Mouse (Mus musculus) forebrain, embryonic 12.5 days (tissue): Measurements from ENCODE around the gene Gas1. TPM values are rescaled to one million over a fixed set of nuclear protein-coding genes. Genes with fewer than 3 reads are reported as not detected.

Experiments used
- ATAC-seq: fragments of 200-750 bp; cut with Nextera tagmentation; 2 replicates; pipeline ENCODE4 v1.8.0; 2017; ENCODE audit warnings: moderate TSS enrichment; ENCODE audit not compliant: low FRiP score
- H3K27ac ChIP-seq: fragments of 300-500 bp; sonication (generic); 2 replicates; pipeline ENCODE4 v1.5.1; 2016; ENCODE audit warnings: mild to moderate bottlenecking
- H3K27me3 ChIP-seq: fragments of 300-500 bp; sonication (generic); 2 replicates; pipeline ENCODE4 v1.6.1; 2016; ENCODE audit warnings: mild to moderate bottlenecking
- H3K36me3 ChIP-seq: fragments of 300-500 bp; sonication (generic); replicated peaks from 2 replicates; pipeline ENCODE4 v1.6.1; 2016; ENCODE audit warnings: mild to moderate bottlenecking
- H3K4me1 ChIP-seq: fragments of 300-500 bp; sonication (generic); 2 replicates; pipeline ENCODE4 v1.6.1; 2016
- H3K4me2 ChIP-seq: fragments of 300-500 bp; sonication (generic); 2 replicates; pipeline ENCODE4 v1.6.1; 2016; ENCODE audit warnings: mild to moderate bottlenecking, moderate library complexity
- H3K4me3 ChIP-seq: fragments of 300-500 bp; sonication (generic); replicated peaks from 2 replicates; pipeline ENCODE4 v1.5.1; 2016; ENCODE audit warnings: mild to moderate bottlenecking
- H3K9ac ChIP-seq: fragments of 300-500 bp; sonication (generic); 2 replicates; pipeline ENCODE4 v1.6.1; 2016; ENCODE audit warnings: mild to moderate bottlenecking
- H3K9me3 ChIP-seq: fragments of 300-500 bp; sonication (generic); 2 replicates; pipeline ENCODE4 v1.6.1; 2016
- WGBS: fragments of 180-500 bp; shearing (Covaris S2); methylation state at CpG from one replicate; pipeline ENCODE4 v1.1.7; 2016; 5-methylcytosine and 5-hydroxymethylcytosine counted together
- polyA plus RNA-seq: library from polyadenylated mRNA; unstranded; fragments of >200 nt; fragmentation: Nextera tagmentation; extraction: Ambion mirVana; gene quantifications from 2 replicates; pipeline ENCODE4 v1.2.1, GENCODE M21; 2016

Gas1 gene
- 140 and 153 TPM in 2 replicates for polyA plus RNA-seq

DNA sequence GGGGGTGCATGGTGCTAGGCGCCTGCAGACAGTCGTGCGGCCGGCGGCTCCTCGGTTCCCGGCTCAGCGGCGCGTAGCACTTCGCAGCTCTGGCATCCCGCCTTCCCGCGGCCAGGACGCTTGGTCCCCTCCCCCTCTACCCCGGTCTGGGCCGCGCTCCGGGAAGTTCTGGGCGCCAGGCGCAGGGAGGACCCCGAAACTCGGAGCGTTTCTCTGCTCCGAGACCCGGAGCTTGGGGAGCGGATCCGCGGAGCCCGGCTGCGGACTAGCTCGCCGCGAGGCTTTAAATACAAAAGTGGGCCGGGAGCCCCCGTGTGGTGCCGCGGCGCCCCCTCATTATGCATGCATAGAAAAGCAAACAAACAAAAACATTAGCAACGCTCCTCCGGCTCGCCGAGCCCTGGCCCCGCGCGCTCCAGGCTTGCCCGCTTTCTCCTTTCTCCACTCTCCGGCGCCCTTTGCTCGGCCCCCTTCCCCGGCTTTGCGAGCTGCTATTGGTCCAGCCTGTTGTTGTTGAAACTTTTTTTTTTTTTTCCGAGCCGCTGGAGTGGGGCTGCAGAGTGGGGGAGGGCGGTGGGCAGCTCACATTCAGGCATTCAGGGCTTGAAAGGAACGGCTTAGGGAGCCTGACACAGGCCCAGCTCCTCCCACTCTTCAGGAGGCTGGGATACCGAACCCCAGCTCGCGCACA is at the start of gene Gas1:
Gene Gas1 (minus strand): TSS at position 260 of the 691 bp plus-strand sequence.
- Histone ChIP-seq H3K4me3 (peak within 1 kb of the TSS; percentile 89), H3K4me1 (peaks cover 36% of the 10 kb centered on the region), H3K4me2 (peak within 1 kb of the TSS; percentile 78), H3K27me3 (peaks cover 6% of the 10 kb centered on the region), H3K9me3 (no peaks in the 10 kb centered on the region), H3K27ac (peak within 1 kb of the TSS; percentile 99), H3K9ac (peak within 1 kb of the TSS; percentile 94), H3K36me3 (no peaks in the 10 kb centered on the region)
- peak; percentile 91 for ATAC-seq
- under 1% methylated on average over 59 of the region's 59 CpGs for WGBS

DNA sequence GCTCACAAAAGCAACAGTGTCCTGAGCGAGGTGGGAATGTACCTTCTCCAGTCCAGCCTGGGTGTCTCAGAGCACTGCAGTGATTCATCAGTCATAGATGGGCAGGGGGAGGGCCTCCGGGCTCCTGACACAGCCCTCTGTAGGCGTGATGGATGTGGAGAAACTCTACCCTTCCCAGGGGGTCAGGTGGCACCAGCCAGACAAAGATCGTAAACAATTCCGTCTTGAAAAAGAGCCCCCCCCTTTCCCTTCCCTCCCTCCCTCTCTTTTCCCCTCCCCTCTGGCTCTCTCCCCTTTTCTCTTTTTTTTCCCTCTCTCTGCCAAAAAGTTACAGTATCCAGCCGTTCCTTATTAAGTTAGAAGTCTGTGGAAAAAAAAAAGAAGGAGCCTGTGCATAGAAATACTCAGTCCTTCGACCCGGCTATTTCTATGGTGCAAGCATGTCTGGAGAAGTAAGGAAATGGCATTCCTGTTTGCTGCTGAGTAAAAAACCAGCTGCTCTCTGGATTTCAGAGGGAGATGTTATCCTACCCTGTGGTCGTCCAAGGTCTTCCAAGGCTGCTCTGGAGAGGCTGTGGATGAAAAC is 49.2 kb upstream of the Gas1 start:
- Histone ChIP-seq H3K9me3 (no peaks in the 10 kb centered on the region), H3K4me1 (no peaks in the 10 kb centered on the region; the same call in 1 of the 2 replicates), H3K9ac (no peak overlapping the region), H3K27ac (no peak overlapping the region), H3K27me3 (no peaks in the 10 kb centered on the region), H3K4me3 (no peak overlapping the region), H3K36me3 (no peaks in the 10 kb centered on the region), H3K4me2 (no peak overlapping the region)
- ATAC-seq, result no peak
- 41% methylated on average over 9 of the region's 9 CpGs for WGBS

DNA sequence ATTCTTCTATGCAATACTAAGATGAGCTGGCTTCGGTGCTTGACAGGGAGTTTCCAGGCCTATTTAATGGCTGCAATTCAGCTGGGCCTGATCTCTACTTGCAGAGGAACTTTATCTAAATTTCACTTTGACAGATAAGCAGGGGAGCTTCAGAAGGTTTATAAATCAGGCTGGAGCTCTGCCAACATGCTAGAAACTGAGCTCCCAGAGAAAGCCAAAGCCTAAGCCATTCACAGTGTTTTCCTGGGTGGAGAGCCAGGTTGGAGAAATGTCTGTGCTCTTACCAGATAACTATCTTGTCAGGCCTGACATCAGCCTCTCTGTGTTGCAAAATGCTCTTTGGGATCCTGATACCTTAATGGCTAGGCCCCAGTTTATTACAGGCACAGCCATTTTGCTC is 48.6 kb upstream of the Gas1 start:
- H3K9ac ChIP-seq, result no peak overlapping the region
- no peak overlapping the region for H3K4me3 ChIP-seq
- WGBS, result 90% methylated on average over 1 of the region's 1 CpGs
- H3K9me3 ChIP-seq, result no peaks in the 10 kb centered on the region
- ATAC-seq, result no peak
- 0 out of 2 replicates have a peak overlapping the region, but pooled peaks have one; percentile 33 for H3K27ac ChIP-seq
- H3K4me1 ChIP-seq, result no peaks in the 10 kb centered on the region; the same call in 1 of the 2 replicates
- no peaks in the 10 kb centered on the region for H3K36me3 ChIP-seq
- no peaks in the 10 kb centered on the region for H3K27me3 ChIP-seq
- no peak overlapping the region for H3K4me2 ChIP-seq

DNA sequence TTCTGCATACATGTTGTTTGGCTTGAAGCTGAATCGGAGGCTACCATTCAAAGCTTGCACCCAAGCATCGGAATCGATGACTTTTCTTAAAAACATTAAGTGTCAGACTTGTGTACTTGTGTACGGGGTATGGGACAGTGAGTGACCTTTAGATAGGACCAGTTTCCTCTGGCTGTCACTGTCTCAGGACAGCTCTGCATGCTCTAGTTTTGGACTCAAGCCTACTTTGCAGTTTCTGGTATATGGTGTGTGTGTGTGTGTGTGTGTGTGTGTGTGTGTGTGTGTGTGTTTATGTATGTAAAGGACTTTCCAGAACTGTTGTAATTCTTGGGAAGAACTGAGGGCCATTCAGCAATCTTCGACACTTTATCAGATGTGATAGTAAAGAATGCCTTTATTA is 48.1 kb upstream of the Gas1 start:
- Histone ChIP-seq H3K9me3 (no peaks in the 10 kb centered on the region), H3K4me3 (no peak overlapping the region), H3K36me3 (no peaks in the 10 kb centered on the region), H3K9ac (no peak overlapping the region), H3K27me3 (no peaks in the 10 kb centered on the region), H3K4me1 (no peaks in the 10 kb centered on the region; the same call in 1 of the 2 replicates), H3K4me2 (no peak overlapping the region), H3K27ac (no peak overlapping the region)
- ATAC-seq, result no peak
- 94% methylated on average over 5 of the region's 5 CpGs for WGBS

DNA sequence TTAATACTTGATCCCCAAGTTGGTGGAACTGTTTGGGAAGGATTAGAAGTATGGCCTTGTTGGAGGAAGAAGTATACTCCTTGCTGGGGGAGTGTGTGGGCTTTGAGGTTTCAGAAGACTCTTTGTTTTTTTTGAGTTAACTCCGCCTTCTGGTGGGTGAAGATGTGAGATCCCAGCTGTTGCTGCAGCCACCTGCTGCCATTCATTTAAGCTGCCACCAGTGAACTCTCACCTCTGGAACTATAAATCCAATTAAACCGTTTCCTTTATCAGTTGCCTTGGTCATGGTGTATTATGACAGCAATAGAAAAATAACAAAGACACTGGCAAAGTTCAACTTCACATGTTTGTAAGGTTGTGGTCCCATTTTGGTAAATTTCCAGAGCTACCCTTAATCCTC is 46.6 kb upstream of the Gas1 start:
- Histone ChIP-seq H3K4me1 (no peaks in the 10 kb centered on the region; the same call in 1 of the 2 replicates), H3K27me3 (no peaks in the 10 kb centered on the region), H3K36me3 (no peaks in the 10 kb centered on the region), H3K4me3 (no peak overlapping the region), H3K9ac (no peak overlapping the region), H3K9me3 (no peaks in the 10 kb centered on the region), H3K4me2 (no peak overlapping the region), H3K27ac (no peak overlapping the region)
- no peak for ATAC-seq
- 80% methylated on average over 2 of the region's 2 CpGs for WGBS

DNA sequence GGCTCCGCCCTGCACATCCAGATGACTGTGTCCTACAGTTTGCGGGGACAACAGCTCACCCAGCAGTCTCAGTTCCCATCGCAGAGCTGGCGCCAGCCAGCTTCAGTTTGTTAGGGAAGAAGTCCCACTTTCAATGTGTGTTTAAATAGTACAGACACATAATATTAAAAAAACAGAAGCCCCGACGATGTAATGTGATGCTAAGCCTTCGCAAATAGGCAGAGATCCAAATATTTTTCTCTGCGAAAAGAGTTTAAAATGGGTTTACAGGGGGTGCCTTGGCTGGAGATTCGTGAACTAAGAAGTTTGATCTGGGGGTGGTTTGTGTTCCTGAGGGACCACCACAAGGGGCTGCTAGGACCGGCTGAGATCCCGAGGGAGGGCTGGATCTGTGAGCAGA is 45.2 kb upstream of the Gas1 start:
- H3K9me3 ChIP-seq, result no peaks in the 10 kb centered on the region
- no peak overlapping the region for H3K4me2 ChIP-seq
- H3K9ac ChIP-seq, result no peak overlapping the region
- H3K36me3 ChIP-seq, result no peaks in the 10 kb centered on the region
- H3K4me1 ChIP-seq, result no peaks in the 10 kb centered on the region; the same call in 1 of the 2 replicates
- H3K27ac ChIP-seq, result no peak overlapping the region
- no peak for ATAC-seq
- H3K27me3 ChIP-seq, result no peaks in the 10 kb centered on the region
- WGBS, result 91% methylated on average over 11 of the region's 11 CpGs
- H3K4me3 ChIP-seq, result no peak overlapping the region

DNA sequence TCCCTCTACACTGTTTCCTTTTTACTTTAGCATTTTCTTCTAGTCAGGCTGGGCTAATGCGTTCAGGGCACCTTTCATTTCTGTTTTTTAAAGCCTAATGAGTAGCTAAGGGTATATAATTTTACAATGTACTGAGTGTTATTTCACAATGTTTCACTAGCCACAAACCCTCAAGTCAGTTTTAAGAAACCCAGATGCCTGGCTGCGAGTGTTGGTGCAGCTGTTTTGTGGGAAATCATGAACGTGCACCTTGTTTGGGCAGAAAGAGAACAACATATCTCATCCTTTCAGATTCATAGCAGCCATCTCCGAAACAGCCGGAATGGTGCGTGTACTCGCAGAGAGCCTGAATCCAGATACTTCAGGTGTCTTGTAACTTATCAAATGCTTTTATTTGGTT is 36.7 kb upstream of the Gas1 start:
- H3K4me2 ChIP-seq, result no peak overlapping the region
- ATAC-seq, result no peak
- 90% methylated on average over 7 of the region's 7 CpGs for WGBS
- H3K27me3 ChIP-seq, result no peaks in the 10 kb centered on the region
- H3K9me3 ChIP-seq, result no peaks in the 10 kb centered on the region
- H3K4me3 ChIP-seq, result no peak overlapping the region
- no peak overlapping the region for H3K27ac ChIP-seq
- no peaks in the 10 kb centered on the region for H3K36me3 ChIP-seq
- H3K9ac ChIP-seq, result no peak overlapping the region
- H3K4me1 ChIP-seq, result no peaks in the 10 kb centered on the region

DNA sequence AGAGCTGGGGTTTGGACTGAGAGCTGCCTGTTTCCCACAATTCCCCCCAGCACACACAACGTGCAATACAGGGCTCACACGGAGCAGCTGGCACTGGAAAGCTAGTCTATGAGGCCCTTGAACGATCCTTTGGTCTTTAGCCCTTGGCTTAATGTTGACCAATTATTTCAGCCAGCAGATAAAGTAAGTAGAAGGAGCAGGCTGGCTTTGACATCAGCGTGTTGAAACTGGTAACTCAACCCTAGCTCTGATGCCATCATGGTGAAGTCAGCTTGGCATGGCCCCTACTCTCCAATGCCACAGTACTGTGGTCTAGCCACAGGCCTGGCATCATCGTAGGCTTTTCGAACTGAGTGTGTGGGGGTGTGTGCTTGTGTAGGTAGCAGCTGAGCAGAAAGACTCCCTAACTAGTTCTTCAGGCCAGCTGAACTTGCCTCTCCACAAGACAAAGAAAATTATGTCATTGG is 30.0 kb upstream of the Gas1 start:
- Histone ChIP-seq H3K27me3 (no peaks in the 10 kb centered on the region), H3K4me2 (no peak overlapping the region), H3K4me1 (no peaks in the 10 kb centered on the region), H3K36me3 (no peaks in the 10 kb centered on the region), H3K4me3 (no peak overlapping the region), H3K27ac (no peak overlapping the region), H3K9me3 (peaks cover 5% of the 10 kb centered on the region; the same call in 1 of the 2 replicates), H3K9ac (no peak overlapping the region)
- 86% methylated on average over 6 of the region's 6 CpGs for WGBS
- ATAC-seq, result no peak

DNA sequence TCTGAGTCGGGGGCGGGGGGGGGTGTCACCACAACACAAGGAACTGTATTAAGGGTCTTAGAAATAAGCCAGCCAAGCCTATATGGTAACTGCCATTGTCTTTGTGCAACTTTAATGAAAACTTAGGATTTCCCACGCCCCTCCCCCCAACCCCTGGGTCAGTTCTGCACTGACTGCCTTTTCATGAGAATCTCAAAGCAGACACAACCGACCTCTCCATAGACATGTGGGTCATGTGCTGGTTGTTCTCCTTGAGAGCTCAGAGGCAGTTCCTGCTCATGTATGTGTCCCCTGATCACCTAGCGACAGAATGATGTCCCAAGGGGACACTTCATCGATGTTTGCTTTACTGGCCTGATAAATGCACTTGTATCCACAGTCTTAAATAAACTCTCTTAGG is 27.6 kb upstream of the Gas1 start:
- H3K4me3 ChIP-seq, result no peak overlapping the region
- no peaks in the 10 kb centered on the region for H3K27me3 ChIP-seq
- H3K27ac ChIP-seq, result no peak overlapping the region
- no peaks in the 10 kb centered on the region for H3K36me3 ChIP-seq
- H3K4me1 ChIP-seq, result no peaks in the 10 kb centered on the region
- ATAC-seq, result no peak
- no peak overlapping the region for H3K9ac ChIP-seq
- H3K9me3 ChIP-seq, result peaks cover 5% of the 10 kb centered on the region; the same call in 1 of the 2 replicates
- no peak overlapping the region for H3K4me2 ChIP-seq
- 87% methylated on average over 6 of the region's 6 CpGs for WGBS

DNA sequence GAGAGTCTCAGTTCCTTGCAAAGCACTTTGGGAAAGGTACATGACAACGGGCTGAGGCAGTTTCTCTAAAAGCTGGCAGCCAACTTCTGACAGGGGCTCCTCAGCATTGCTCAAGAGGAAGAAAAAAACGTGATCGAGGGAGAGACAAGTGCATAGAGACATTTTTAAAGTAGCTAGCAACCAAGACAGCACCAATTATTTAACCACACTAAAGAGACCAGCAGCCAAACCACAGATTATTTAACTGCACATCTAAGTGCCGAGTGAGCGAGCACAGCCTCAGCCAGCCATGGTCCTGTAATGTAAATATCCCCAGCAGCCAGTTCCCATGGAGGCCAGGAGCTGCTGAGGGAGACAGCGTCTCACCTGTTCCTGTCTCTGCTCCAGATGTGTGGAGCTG is 16.1 kb upstream of the Gas1 start:
- ATAC-seq, result no peak
- no peak overlapping the region for H3K4me3 ChIP-seq
- H3K36me3 ChIP-seq, result no peaks in the 10 kb centered on the region
- H3K9ac ChIP-seq, result no peak overlapping the region
- no peaks in the 10 kb centered on the region for H3K27me3 ChIP-seq
- H3K4me1 ChIP-seq, result no peaks in the 10 kb centered on the region
- no peak overlapping the region for H3K4me2 ChIP-seq
- WGBS, result 77% methylated on average over 6 of the region's 6 CpGs
- no peaks in the 10 kb centered on the region; the same call in 1 of the 2 replicates for H3K9me3 ChIP-seq
- no peak overlapping the region for H3K27ac ChIP-seq

DNA sequence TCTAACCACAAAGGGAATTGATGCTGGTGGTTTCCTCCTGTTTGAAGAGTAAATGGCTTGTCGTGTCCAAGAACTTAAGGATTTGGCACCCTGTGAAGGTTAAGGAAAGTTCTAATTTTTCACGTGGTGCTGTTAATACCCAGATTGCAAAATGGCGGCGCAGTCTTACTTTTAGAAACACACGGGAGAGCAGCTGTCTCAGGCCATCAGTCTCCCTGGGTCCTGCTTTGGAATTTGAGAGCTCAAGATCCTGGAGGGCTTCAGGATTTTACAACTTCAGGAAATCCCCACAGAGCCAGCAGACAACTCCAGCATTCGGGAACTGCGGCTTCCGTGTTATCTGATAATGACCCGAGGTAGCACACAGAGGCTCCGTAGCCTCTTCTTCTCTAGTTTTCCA is 12.8 kb upstream of the Gas1 start:
- H3K9me3 ChIP-seq, result no peaks in the 10 kb centered on the region
- ATAC-seq, result no peak
- WGBS, result 89% methylated on average over 10 of the region's 10 CpGs
- no peaks in the 10 kb centered on the region for H3K36me3 ChIP-seq
- no peak overlapping the region for H3K4me3 ChIP-seq
- H3K4me2 ChIP-seq, result no peak overlapping the region
- no peaks in the 10 kb centered on the region for H3K27me3 ChIP-seq
- H3K4me1 ChIP-seq, result no peaks in the 10 kb centered on the region
- no peak overlapping the region for H3K9ac ChIP-seq
- H3K27ac ChIP-seq, result no peak overlapping the region

DNA sequence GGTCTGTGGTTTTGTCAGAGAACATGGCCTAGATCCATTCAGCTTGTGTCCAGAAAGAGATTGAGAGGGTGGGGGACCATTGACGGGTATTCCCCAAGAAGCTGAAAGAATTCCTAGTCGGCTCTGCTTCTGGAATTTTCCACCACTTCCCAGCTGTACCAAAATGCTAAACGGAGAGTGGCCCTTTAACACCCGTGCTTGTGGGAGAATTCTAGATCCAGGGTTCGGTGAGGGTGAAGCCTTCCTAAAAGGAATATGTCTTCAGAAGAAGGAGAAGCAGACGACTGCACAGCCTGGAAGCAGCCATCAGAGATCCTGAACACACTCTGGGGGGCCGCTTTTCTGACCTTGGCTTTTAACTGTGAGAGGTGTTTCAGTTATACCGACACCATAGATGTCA is 11.8 kb upstream of the Gas1 start:
- 86% methylated on average over 8 of the region's 8 CpGs for WGBS
- Histone ChIP-seq H3K27me3 (no peaks in the 10 kb centered on the region), H3K4me3 (no peak overlapping the region), H3K36me3 (no peaks in the 10 kb centered on the region), H3K4me1 (no peaks in the 10 kb centered on the region), H3K9ac (no peak overlapping the region), H3K27ac (no peak overlapping the region), H3K9me3 (no peaks in the 10 kb centered on the region), H3K4me2 (no peak overlapping the region)
- ATAC-seq, result no peak

DNA sequence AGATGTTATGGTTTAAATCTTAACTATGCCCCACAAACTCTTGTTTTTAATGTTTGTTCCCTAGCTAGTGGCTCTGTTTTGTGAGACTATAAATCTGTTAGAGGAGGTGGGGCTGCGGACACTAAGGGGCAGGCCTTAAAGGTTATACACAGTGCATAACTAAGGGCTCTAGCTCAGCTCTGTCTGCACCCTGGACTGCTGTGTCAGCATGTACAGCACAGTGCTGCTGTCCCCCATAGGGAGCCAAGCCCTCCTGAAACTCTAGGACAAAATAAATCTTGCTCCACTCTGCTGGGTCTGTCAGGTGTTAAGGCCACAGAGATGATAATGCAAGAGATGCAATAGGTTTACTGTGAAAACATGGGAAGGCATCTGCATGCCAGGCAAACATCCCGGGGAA is 10.1 kb upstream of the Gas1 start:
- H3K27me3 ChIP-seq, result no peaks in the 10 kb centered on the region
- H3K4me2 ChIP-seq, result no peak overlapping the region
- no peaks in the 10 kb centered on the region for H3K36me3 ChIP-seq
- WGBS, result 94% methylated on average over 2 of the region's 2 CpGs
- H3K27ac ChIP-seq, result no peak overlapping the region
- no peak for ATAC-seq
- no peak overlapping the region for H3K9ac ChIP-seq
- H3K4me3 ChIP-seq, result no peak overlapping the region
- no peaks in the 10 kb centered on the region for H3K9me3 ChIP-seq
- no peaks in the 10 kb centered on the region for H3K4me1 ChIP-seq
